Mouse (Mus musculus) bone marrow, adult 2 months (tissue): ENCODE measurements around the gene Crtc2. TPM values are rescaled to one million over a fixed set of nuclear protein-coding genes. Genes with fewer than 3 reads are reported as not detected.
"Not testable (repeated sequence)": the region's sequence is repeated elsewhere in the genome, so short reads cannot be mapped to it uniquely, and the experiment has no call there.

ENCODE experiments used
- H3K27ac ChIP-seq: fragments of 200-500 bp; 2 replicates; pipeline ENCODE4 v1.5.1; 2012; ENCODE audit warnings: low read depth, mild to moderate bottlenecking, control low read depth, inconsistent platforms, low read length; ENCODE audit not compliant: control insufficient read depth, poor library complexity, insufficient read depth
- H3K4me1 ChIP-seq: fragments of 200-500 bp; 2 replicates; pipeline ENCODE4 v1.6.1; 2011; ENCODE audit warnings: low read length; ENCODE audit not compliant: control insufficient read depth, insufficient read depth
- H3K4me3 ChIP-seq: fragments of 200-500 bp; replicated peaks from 2 replicates; pipeline ENCODE3; 2011; ENCODE audit warnings: mild to moderate bottlenecking, low read depth, low read length, control low read depth; ENCODE audit not compliant: control insufficient read depth
- CTCF ChIP-seq: fragments of 200-500 bp; IDR thresholded peaks from 2 replicates; pipeline ENCODE4 v1.5.1; 2011; ENCODE audit warnings: low read length, control low read depth; ENCODE audit not compliant: control insufficient read depth, insufficient read depth
- POLR2A ChIP-seq: fragments of 200-500 bp; IDR thresholded peaks from 2 replicates; pipeline ENCODE4 v1.6.1; 2011; ENCODE audit warnings: low read depth, mild to moderate bottlenecking, control low read depth, low read length, borderline replicate concordance; ENCODE audit not compliant: control insufficient read depth
- WGBS: fragments of 180-500 bp; shearing (Covaris S2); methylation state at CpG from one replicate; pipeline ENCODE4 v1.1.7; 2018; 5-methylcytosine and 5-hydroxymethylcytosine counted together
- polyA plus RNA-seq: library from polyadenylated mRNA; stranded (reverse); fragments of >200 nt; gene quantifications from 2 replicates; pipeline ENCODE4 v1.2.4, GENCODE M21; 2011; ENCODE audit warnings: low replicate concordance; ENCODE audit not compliant: missing spikeins, insufficient read depth, insufficient read length

The Crtc2 gene
- polyA plus RNA-seq, 1 experiment, result 67.3 TPM

DNA sequence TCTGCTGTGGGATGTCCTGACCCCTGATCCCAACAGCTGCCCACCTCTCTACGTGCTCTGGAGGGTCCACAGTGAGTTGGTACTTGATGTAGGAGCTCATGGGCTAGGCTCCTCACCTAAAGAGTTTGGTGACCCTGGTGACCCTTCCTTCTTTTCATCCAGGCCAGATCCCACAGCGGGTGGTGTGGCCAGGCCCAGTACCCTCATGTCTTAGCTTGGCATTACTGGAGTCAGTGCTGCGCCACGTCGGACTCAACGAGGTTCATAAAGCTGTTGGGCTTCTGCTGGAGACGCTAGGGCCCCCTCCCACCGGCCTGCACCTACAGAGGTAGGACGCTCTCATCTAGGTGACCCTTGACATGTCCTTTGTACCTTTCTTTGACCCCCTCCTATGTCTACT is 25.3 kb downstream of the Crtc2 start:
- TF ChIP-seq POLR2A (no peak), CTCF (no peak)
- 91% methylated on average over 9 of the region's 9 CpGs for WGBS

DNA sequence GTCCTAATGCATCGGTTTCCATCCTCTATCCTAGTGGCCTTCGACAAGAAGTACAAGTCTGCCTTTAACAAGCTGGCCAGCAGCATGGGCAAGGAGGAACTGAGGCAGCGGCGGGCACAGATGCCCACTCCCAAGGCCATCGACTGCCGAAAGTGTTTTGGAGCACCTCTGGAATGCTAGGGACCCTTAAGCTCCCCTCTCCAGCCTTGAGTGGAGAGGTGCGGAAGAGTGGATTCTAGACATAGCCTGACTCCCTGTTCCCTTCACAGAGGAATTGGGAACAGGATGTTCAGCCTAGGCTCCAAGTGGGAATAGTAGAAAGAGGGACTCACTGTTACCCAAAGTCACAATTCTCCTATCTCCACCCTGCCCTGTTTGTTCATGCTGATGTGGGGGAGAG is 25.8 kb downstream of the Crtc2 start:
- Histone ChIP-seq H3K4me3 (no peak overlapping the region), H3K4me1 (no peaks in the 10 kb centered on the region), H3K27ac (no peak overlapping the region)
- WGBS, result 90% methylated on average over 7 of the region's 7 CpGs
- TF ChIP-seq CTCF (no peak), POLR2A (no peak)

More for the DNA sequence above, 25.3 kb downstream of the Crtc2 start:
- H3K27ac ChIP-seq, result no peak overlapping the region
- H3K4me1 ChIP-seq, result no peaks in the 10 kb centered on the region
- no peak overlapping the region for H3K4me3 ChIP-seq

DNA sequence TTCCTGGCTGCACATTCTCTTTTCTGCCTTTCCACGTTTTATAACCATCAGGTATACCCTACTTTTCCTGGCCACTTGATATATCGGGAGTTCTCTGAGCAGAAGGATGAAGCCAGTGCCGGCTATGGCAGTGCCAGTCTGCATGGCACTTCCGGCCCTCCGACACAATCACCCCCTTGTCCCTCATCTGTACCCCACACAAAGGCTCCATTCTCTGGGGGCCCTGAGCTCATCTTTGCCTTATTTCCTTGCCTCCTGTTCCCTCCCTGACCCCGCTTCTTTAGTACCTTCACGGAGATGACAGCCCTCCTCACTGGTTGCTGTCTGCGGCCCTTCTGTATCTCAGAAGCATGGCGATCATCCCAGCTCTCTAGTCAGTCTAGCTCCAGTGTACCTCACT is 26.7 kb downstream of the Crtc2 start:
- H3K4me3 ChIP-seq, result no peak overlapping the region
- 88% methylated on average over 9 of the region's 9 CpGs for WGBS

DNA sequence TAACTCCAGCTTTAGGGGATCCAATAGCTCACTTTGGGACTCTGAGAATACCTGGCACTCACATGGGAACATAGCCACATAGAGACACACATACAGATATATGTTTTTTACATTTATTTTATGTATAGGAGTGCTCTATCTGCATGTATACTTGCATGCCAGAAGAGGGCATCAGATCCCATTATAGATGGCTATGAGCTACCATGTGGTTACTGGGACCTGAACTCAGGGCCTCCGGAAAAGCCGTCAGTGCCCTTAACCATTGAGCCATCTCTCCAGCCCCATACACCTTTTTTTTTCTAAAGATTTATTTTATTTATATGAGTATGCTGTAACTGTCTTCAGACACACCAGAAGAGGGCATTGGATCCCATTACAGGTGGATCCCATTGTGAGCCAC is 30.2 kb downstream of the Crtc2 start:
- 88% methylated on average over 2 of the region's 2 CpGs for WGBS
- TF ChIP-seq POLR2A (no peak), CTCF (no peak)
- Histone ChIP-seq H3K4me3 (no peak overlapping the region), H3K27ac (no peak overlapping the region), H3K4me1 (no peaks in the 10 kb centered on the region)

More for the DNA sequence above, 26.7 kb downstream of the Crtc2 start:
- Histone ChIP-seq H3K27ac (no peak overlapping the region), H3K4me1 (no peaks in the 10 kb centered on the region)
- TF ChIP-seq POLR2A (no peak), CTCF (no peak)

DNA sequence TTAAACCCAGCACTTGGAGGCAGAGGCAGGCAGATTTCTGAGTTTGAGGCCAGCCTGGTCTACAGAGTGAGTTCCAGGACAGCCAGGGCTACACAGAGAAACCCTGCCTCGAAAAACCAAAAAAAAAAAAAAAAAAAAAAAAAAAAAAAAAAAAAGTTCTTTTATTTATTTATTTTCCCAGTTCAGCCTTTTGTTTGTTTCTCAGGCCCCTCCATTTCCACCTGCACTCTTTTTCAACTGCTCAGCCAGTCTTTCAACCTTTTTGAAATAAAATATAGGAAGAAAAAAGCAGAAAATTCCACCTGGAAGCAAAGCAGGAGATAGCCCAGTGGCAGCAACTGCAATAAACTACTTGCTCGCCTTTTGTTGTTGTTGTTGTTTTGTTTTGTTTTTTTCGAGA is 35.4 kb downstream of the Crtc2 start:
- not testable (repeated sequence) for H3K4me1 ChIP-seq, H3K4me3 ChIP-seq, H3K27ac ChIP-seq
- WGBS, result 60% methylated on average over 3 of the region's 3 CpGs

DNA sequence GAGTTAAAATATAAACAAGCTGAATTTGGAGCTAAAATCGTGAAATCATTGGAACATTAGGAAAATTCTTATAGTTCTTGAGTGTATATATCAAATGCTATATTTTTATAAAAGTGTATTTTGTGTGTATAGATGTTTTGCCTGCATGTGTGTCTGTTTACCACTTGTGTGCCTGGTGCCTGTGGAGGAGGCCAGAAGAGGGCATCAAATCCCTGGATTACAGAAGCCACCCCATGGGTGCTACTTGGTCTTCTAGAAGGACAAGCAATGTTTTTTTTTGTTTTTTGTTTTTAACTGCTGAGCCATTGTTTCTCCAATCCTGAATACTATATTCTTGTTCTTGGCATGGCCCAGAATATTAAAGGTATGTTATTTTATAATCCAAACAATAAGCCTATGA is 36.6 kb downstream of the Crtc2 start:
- H3K27ac ChIP-seq, result no peak overlapping the region
- 91% methylated on average over 1 of the region's 1 CpGs for WGBS
- H3K4me3 ChIP-seq, result no peak overlapping the region
- no peak for TF ChIP-seq POLR2A
- H3K4me1 ChIP-seq, result no peaks in the 10 kb centered on the region; the same call in 1 of the 2 replicates

DNA sequence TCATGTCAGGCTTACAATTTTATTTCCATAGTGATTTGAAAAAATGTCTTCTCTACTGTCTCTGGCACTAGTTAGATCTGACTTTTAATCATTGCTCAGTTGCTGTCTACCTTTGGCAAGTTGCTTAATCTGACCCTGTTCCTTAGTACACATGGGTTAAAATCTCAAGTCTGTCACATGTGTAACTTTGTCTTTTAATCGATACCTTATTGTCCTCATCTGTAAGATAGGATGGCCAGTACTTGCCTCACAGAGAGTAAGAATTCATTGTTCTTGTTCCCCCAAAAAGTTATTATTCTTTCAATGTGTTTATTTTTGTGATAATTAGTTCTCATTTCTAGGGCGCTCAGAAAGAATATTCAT is 38.0 kb downstream of the Crtc2 start:
- WGBS, result 12% methylated on average over 2 of the region's 2 CpGs
- H3K4me3 ChIP-seq, result no peak overlapping the region
- H3K27ac ChIP-seq, result no peak overlapping the region; the same call in 1 of the 2 replicates
- no peaks in the 10 kb centered on the region; the same call in 1 of the 2 replicates for H3K4me1 ChIP-seq
- TF ChIP-seq POLR2A, result no peak
- no peak for TF ChIP-seq CTCF

DNA sequence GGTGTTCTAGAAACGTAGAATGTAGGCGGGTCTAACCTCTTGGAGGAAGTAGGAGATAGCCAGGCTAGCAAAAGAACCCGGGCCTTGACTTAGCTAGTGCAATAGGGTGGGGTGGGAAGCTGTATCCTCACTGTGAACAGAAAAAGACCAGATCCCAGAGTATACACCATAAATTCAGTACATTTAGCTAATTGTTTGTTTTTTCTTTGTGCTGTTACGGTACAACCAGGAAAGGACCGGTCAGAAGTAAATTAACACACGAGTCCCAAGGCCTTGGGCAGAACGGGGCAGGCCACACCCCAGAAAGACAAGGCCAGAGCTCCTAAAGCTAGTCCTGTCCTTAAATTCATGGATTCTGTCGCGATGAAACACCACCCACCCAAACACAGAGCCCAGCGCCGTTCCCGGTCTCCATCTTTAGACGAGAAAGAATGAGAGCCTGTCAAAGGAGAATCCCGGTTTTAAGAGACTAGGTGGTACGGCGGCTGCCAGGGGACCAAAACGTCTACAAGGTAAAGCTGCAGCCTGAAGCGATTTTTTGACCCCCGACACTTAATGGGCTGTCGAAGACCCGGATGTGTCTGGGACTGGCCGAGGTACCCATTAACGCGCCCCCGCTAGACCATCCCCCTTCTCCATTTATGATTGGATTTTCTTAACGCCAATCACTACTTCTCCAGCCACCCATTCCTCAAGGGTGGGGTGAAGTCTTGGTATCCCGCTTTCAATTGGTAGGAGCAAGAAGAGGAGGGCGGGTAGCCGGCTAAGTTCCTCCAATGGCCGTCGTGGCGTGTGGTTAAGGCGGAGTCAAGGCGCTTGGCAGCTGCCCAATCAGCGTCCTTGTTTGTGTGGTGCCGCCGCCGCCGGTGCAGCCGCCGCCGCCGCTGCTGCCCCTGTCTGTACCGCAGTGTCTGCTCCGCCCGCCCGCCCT is 38.6 kb downstream of the Crtc2 start, which contains the start of gene Gatad2b:
Gene Gatad2b, plus strand, starts transcription at position 834 of the 931 bp plus-strand sequence.
- Histone ChIP-seq H3K4me3 (peak within 1 kb of the TSS; percentile 91), H3K4me1 (no peaks in the 10 kb centered on the region; the same call in 1 of the 2 replicates), H3K27ac (peak within 1 kb of the TSS; percentile 89)
- WGBS, result under 1% methylated on average over 47 of the region's 47 CpGs
- TF ChIP-seq CTCF, result no peak
- TF ChIP-seq POLR2A, result no peak; the same call in 1 of the 2 replicates

DNA sequence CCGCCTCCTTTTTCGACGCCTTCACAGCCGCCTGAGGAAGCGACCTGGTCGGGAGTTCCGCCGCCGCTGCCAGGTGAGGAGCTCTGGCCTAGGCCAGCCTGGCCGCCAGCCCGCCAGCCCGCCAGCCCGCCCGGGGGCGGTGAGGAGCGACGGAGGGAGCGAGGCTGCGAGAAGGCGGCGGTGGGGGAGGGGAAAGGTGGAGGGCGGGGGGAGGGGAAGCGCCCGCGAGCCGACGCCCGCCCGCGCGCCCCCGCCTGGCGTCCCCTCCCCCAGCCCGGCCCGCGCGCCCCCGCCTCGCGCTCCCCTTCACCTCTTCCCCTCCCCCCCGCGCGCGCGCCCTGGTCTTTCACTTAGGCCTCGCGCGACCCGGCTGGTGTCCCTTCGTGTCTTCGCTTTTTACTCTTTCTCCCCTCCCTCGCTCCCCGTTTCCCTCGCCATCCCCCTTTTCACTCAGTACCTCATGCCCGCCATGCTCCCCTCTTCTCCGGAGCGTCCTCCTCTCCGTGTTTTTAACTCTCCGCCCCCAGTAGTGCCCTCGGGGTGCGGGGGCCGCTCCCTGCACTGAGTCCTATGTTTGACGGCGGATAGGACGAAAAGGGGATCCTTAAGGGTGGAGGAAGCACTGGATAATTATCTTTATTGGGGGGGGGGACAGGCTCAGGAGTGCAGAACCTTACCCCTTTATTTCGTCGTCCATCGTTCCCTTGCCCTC is 39.5 kb downstream of the Crtc2 start:
- Histone ChIP-seq H3K27ac (peak overlapping the region; percentile 80), H3K4me1 (no peaks in the 10 kb centered on the region; the same call in 1 of the 2 replicates), H3K4me3 (peak overlapping the region; percentile 91)
- WGBS, result under 1% methylated on average over 58 of the region's 68 CpGs
- no peak for TF ChIP-seq CTCF
- TF ChIP-seq POLR2A, result no peak
